Mouse (Mus musculus) ovary, adult 18-20 months (tissue): ENCODE data around the gene Ube2z.
A peak's percentile ranks its signal among the peaks of the same experiment; 100 is the strongest.

Experiments
- DNase-seq: peaks from one replicate; pipeline ENCODE4 v3.0.0; 2022; ENCODE audit warnings: low spot score, mixed read lengths

Gene Ube2z

DNA sequence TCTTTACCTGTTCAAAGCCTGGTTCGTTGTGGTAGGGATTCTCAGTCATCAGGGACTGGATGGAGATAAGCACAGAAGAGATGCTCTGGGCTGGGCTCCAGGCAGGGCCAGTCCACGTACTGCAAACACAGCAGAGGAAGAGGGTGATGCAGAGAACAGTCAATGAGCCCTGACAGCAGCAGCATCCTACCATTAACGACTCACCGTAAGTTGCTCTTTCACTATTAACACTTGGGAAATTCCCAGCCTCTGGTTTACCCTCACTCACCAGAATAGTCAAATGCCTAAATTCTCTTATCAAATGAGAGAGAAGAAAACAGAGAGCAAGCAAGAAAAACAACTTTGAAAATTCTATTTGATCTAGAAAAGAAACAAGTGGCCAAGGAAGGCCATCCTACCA is 6.9 kb downstream of the Ube2z start:
- DNase-seq: no peak

DNA sequence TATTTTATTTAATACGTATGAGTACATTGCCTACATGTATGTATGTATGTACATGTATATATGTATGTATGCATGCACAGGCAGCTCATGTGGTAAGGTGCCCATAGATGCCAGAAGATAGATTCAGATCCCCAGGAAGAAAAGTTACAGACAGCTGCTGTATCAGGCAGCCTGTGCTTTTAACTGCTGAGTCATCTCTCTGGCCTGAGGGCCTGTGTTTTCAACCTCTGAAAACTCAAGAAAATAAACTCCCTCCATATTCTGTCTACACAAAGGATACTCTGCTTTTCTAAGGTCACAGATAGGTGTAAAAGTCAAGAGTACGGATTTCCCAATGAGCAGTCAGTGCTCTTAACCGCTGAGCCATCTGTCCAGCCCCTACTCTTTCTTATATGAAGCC is 14.3 kb downstream of the Ube2z start:
- DNase-seq: no peak

DNA sequence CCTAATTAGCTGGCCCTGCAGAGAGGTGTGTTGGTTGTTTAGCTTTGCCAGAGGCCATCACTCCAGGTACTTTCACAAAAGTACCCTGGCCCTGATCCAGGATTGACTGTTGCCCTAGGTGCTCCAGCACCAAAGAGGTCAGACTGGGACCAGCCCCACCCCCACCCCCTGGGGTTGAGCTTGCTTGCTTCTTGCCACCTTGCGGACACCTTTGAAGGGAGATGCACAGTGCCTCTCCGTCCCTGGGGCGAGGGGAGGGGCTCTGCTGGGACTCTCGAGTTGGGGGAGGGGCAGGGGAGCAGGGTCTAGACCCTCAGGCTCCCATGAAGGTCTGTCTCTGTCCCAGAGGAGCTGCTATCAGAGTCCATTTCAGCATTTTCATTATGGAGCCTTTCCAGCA is 15.2 kb downstream of the Ube2z start:
- no peak for DNase-seq

DNA sequence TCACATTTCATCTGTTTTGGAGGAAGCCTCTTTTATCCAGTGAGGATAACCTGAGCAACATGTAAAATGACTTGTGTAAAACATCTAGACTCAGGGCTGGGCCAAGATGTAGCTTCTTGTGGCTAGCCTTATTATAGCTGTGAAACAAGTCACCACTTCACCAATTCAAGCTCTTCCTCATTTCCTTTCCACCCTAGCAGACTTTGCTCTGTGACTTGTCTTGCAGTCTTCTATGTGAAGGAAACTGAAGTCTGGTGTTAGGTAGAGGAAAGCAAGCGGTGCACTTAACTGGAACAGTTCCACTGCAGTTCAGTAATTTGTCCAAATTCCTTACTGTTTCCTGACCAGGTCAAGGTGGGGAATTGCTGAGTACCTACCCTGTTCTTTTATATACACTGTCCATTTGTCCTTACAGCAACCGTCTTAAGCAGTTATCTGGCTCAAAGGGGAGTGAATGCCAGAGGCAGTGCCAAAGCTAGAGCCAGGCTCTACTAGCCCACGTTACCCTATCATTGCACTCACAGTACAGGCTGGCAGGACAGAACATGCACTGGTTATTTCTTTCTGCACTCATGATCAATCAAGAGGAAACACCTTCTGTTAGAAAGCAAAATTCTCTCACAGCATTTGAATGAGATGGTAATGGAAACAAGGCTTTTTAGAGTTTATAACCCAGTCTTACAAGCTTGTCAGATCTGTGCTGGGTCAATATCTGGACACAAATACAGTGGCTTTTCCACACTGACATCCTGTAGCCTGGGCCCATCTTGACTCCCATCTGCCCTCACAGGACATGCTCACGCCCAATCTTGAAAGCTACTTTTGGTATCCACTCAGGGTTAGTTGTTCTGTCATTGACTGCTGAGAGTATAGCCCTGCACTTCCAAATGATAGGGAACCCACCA is 17.5 kb downstream of the Ube2z start:
- no peak for DNase-seq

DNA sequence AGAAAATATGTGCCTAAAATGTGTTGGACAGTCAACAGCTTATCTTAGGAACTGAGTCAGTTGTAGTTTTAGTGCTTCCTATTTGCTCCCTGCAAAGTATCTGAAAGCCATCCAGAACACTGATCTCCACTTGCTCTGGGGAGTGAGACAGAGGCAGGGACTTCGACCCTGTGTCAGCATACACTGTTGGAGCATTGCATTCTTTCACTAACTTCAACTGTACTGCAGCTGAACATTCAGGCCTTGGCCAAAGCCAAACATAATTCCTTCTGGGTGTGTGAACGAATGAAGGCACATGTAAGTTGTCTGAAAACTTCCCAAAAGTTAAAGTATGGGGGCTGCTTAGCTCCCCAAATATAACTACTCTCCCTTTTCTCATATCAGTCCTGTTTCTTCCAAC is 18.4 kb downstream of the Ube2z start:
- no peak for DNase-seq

DNA sequence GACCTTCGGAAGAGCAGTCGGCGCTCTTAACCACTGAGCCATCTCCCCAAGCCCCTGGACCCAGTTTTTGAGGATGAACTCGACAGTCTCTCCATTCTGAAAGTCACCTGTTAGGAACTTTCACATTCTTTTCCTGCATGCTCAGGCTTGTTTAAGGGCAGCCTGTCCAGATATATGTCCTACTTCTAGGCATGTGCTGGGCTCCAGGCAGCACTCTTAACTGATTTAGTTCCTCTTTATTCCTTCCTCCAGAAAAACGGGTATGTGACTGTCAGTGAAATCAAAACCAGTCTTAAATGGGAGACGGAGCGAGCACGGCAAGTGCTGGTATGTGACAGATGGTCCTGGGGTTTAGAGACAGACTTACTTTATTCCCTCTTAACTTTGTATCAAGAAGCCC is 19.2 kb downstream of the Ube2z start:
- no peak for DNase-seq

DNA sequence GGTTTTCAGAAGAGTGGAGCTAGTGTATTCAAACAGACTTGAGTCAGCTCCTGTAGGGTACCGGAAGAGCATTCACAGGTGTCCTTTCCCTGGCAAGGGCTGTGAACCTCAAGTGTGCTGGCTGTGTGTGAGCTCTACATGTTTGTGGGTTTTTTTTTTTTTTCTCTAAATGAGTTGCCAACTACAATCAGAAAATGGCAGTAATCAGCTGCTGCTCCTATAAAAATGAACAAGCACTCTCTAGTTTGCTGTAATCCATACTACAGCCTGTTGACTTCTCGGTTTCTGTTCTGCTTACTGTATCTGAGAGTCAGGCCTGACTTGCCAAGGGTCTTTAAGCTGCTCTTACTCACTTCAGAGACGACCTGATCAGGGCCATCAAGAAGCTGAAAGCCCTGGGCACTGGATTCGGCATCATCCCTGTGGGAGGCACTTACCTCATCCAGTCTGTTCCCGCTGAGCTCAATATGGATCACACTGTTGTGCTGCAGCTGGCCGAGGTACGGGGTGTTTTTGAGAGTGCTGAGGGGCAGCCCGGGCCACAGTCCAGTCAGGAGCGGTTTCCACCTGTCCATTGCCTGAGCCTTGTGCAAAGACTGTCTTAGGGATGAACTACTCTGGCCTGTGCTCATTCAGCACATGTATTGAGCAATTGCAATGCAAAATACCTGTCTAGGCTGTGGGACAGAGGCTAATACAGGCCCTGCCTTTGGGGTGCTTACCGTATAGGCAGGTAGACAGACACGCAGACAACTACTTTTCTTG is 20.2 kb downstream of the Ube2z start:
- no peak for DNase-seq

DNA sequence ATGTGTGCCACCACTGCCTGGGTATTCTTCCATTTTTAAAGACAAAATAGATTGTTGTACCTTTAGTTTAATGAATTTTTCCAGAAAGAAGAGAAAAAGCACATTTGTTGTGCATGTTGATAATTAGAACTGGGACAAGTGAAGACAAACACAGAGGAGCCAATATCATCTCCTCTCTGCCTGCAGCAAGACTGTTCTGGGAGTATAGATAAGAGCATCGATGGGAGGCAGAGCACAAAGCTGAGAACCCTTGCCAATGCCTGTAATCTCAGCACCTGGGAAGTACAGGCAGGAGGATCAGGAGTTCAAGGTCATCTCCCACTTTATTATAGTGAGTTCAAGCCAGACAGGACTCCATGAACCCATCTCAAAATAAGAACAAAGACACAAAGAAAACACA is 26.6 kb downstream of the Ube2z start:
- no peak for DNase-seq

DNA sequence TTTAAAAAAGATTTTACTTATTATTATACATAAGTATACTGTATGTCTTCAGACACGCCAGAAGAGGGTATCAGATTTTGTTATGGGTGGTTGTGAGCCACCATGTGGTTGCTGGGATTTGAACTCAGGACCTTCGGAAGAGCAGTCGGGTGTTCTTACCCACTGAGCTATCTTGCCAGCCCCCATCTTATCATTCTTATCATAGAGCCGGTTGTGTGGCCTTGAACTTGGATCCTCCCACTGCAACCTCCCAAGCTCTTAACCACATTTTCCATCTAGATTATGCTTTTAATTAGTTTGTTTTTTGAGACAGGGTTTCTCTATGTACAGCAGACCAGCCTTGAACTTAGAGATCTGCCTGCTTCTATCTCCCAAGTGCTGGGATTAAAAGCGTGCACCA is 27.7 kb downstream of the Ube2z start:
- no peak for DNase-seq

DNA sequence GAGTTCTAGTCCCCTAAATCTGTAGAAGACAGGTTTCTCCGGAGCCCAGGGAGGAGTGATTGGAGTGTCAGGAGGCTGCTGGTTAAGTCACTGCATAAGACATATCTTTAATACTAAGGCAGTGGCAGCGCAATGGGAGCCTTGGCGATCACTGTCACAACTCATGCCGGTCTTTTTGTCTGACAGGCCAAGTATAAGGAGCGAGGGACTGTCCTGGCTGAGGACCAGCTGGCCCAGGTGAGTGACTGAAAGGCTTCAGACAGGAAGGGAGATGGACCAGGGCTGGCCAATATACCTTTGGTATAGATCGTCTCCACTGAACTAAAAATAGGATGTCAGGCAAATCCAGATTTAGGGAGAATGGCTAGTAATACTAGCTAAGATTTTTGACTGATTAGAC is 30.1 kb downstream of the Ube2z start:
- DNase-seq: no peak

DNA sequence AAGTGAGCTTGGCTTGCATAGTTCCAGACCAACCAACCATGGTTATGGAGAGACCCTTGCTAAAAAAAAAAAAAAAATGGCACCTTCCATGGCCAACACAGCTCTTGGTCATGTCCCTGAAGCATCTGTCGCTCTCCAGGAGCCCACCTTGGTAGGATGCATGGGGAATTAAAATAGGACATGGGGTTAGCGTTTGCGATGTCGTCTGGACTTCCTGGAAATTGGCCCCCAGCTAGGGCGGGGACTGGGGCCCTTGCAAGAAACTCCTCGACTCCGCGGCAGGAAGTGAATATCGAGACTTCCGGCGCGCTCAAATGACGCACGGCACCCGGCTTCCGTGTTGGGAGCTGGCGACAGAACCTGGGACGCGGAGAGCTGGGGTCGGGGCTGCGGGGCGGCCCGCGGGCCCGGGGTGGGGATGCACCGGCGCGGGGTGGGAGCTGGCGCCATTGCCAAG is 30.6 kb downstream of the Ube2z start, which contains the start of gene Snf8:
TSS of gene Snf8 (plus strand) at position 290 of the 457 bp plus-strand sequence.
- DNase-seq: peak; percentile 82

DNA sequence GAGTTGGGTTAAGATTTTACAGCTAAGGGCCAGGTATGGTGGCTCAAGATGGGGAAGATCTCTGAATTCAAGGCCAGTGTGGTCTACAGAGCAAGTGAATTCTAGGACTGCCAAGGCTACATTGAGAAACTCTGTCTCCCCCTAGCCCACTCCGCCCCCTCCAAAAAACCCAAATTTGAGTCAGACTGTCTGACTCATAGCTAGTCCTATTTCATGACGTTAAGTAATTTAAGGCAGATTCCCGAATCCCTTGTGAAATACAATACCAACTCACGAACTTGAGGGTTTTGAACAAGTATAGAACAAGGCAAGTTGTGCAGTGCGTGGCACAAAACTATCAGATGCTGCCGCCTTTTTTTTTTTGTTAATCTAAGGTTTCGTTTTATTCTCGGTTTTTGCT is 31.1 kb downstream of the Ube2z start:
- no peak for DNase-seq

DNA sequence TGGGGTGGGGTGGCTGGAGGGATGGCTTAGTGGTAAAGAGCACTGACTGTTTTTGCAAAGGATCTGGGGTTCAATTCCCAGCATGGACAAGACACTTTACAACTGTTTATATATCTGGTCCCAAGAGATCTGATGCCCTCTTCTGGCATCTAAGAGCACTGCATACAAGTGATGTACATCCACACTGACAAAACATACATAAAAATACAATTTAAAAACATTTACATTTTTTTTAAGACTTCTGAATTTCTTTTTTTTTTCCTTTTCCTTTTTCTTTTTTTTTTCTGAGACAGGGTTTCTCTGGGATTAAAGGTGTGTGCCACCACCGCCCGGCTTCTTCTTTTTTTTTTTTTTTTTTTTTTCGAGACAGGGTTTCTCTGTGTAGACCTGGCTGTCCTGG is 31.9 kb downstream of the Ube2z start:
- DNase-seq: no peak

DNA sequence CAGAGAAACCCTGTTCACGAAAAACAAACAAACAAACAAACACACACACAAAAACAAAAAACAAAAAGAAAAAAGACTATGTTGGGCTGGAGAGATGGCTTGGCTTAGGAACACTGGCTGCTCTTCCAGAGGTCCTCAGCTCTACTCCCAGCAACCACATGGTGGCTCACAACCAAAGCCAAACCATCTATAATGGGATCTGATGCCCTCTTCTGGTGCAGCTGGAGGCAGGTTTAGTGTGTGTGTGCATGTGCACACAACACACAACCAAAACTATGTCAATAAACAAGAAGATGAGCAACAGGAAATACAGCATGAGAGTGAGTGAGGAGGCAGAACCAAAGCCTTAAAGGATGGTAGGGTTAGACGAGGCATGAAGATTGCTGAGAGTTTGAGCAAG is 33.5 kb downstream of the Ube2z start:
- DNase-seq: no peak

DNA sequence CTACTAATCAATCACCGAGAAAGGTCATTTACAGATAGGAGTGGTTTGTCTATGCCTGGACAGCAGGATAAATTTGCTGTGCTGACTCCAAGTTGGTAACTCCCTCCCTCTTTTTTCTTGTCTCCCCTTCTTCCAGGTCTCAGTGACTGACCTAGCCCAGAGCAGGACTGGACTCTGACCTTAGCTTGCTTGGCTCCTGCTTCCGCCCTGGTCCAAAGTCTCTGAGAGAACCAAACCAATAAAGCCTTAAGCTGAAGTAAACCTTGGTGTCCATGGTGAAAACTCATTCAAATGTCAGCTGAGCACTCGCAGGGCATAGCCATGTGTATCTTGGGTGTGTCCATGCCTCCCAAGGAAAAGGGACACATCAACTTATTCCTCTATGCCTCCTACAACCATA is 34.6 kb downstream of the Ube2z start:
- no peak for DNase-seq

DNA sequence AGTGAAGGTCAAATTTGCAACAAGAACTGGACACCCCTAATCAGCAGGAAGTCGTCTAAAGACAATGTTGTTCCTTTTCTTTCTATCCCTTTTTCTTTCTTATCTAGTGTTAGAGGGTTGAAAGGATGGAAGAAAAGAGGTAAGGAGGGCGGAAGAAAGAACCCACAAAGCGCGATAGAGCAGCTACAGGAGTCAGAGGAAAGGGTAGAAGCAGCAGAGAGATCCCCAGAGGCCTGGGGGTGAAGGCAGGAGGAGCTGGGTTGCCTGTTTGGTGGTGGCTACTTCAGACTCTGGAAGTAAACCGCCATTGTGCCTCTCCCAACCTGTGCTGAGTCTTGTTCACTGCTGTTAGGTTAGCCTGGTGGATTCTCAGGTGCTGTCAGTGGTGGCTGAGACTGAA is 37.1 kb downstream of the Ube2z start:
- no peak for DNase-seq

DNA sequence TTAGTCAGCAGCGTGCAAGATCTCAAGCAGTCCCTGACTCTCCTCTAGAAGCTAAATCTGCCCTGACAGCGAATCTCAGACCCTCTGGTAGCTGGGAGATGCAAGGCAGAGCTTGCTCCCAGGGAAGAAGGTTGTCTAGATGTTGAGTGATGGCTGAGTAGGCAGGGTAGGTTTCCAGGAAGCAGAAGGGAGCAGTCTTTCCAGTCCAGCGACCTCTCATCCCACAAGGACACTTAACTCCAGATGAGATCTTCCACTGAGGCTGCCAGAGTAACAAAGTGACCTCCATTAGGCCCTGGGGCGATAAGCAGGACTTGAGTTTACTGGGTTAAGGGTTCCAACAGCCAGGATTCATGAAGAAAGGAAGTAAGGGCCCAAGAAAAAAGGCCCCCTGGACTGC is 44.6 kb downstream of the Ube2z start:
- no peak for DNase-seq

DNA sequence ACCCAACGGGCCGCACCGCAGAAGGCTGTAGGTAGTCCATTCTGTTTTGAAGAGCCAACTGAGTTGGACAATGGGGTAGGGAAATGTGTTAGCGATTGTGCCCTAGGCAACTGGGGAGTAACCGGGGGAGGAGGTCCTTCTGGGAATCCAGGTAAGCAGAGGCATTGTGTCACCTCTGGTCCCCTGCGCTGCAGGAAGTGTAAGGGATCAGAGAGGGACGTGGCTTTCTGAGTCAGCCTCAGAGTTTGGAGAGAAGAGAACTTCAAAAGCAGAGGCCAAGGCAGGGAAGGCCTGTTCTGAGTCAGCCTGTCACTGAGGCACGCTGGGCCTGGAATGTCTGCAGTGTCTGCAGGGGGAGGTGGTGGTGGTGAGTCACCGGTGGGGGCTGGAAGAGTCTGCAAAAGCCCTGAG is 47.2 kb downstream of the Ube2z start:
- DNase-seq: no peak

DNA sequence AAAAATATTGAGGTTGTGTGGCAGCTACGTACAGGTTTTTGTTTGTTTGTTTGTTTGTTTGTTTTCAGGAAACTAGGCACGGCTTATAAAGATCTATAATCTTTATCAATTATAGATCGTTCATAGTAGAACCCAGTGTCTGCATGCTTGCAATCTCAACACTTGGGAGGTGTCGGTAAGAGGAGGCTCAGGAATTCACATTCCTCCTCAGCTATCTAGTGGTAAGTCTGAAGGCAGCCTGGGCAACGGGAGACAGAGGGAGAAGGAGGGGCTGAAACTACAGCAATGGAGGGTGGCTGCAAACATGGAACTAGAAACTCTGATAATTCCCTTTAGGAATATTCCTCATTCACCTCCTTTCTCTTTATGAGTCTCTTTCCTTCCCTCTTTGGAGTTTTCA is 49.8 kb downstream of the Ube2z start:
- no peak for DNase-seq

DNA sequence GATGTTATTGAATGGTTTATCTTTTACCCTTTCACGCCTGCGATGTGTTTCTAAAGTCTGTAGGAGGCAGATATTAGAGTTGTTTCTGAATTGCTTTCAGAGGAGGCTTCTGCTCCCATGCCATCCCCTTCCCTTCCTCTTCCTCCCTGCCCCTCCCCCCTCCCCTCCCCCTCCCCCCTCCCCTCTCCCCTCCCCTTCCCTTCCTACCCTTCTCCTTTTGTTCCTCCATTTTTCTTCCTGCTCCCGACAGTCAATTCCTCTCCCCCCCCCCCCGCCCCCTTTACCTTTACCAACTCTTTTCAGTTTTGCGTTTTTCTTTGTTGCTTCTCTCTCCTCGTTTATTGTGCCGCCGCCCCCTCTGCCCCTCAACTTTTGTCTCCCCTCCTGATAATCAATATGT is 53.2 kb downstream of the Ube2z start:
- DNase-seq: no peak

DNA sequence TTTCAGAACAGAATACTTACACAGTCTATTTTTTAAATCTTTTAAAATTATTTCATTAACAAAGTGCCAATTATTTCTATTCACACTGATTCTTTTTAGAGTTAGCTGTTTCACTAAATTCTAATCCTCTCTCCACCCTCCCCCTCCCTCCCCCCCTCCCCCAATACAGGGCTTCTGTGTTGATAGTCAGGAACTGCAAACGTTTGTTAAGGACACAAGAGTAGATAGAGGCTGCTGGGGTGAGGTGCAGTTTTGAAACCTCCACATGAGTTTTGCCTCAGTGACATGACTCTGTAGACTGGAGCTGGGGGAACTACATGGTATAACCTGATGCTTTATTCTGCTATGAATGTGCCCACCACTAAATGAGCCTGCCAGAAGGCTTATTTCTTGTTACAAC is 56.4 kb downstream of the Ube2z start:
- DNase-seq: no peak

DNA sequence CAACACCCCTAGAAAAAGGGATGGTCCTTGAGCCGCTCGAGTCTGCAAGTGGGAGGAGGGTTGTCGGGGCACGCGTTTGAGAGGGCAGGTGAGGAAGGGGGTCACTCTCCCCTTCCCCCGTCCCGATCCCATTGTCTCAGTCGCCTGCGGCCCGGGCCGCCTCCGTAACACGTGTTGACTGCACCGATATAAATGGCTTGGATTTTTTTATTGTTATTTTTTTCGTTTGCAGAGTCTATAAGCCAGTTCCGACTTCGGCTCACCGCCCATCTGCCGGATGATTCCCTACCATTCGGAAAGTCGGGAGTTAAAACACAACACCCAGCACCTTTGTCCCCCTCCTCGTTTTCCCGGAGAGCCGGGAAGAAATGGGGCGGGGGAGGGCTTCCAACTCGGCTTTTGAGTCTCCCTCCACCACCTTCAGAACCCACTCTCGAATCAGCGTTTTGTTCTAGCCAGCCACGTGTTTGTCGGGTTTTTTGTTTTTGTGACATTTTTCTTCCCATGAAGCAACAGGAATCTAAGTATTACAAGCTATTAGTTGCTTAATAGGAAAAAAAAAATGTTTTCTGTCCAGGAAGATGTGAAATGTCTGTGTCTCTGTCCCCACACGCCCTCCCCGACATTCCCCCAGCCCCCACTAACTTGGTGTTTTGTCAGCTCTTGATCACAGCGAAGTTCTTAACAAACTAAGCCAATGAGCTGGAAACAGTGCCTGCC is 57.5 kb downstream of the Ube2z start:
- DNase-seq: no peak
